Mouse (Mus musculus): Measurements from ENCODE around the gene Fam129c.

- TF ChIP-seq CTCF (IDR thresholded peaks at IDR 0.05; ENCODE audit: insufficient read depth, low read length) (no peak), POLR2A (IDR thresholded peaks at IDR 0.05; ENCODE audit: borderline replicate concordance, extremely low read depth, low read depth, low read length) (no peak)
Measured at GRCm38 (mm10) chr8:71645510-71645909, 48.1 kb downstream of the Fam129c start.

Measured in lung, adult 2 months (tissue).